Mouse (Mus musculus): ENCODE data around the gene Kifc1.

DNA sequence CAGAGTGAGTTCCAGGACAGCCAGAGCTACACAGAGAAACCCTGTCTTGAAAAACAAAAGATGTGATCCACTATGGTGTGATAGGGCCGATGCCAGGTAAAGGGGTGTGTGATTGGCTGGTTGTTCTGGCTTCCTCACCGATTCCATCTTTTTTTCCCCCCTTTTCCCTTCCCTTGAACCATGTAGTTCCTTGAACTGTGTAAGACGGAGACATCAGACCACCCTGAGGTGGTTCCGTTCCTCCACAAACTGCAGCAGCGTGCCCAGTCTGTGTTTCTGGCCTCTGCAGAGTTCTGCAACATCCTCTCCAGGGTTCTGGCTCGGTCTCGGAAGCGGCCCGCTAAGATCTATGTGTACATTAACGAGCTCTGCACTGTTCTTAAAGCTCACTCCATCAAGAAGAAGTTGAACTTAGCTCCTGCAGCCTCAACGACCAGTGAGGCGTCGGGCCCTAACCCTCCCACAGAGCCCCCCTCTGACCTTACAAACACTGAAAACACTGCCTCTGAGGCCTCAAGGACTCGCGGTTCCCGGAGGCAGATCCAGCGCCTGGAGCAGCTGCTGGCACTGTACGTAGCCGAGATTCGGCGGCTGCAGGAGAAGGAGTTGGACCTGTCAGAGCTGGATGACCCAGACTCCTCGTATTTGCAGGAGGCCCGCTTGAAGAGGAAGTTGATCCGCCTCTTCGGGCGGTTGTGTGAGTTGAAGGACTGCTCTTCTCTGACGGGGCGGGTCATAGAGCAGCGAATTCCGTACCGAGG is 20.8 kb upstream of the Kifc1 start:
- TF ChIP-seq CTCF (IDR thresholded peaks at IDR 0.05; ENCODE audit: borderline replicate concordance, control insufficient read depth, extremely low read depth, insufficient read depth, low read length, poor library complexity) (no peak), POLR2A (IDR thresholded peaks at IDR 0.05; ENCODE audit: control insufficient read depth, extremely low read depth, insufficient read depth, low read length, poor library complexity) (no peak)

Measured in thymus, adult 2 months (tissue).